Mouse (Mus musculus) retina, adult 2 months (tissue): ENCODE measurements at regions not wholly inside any gene's neighbourhood (a gene's known extent, or its start where the extent isn't known, plus 50 kb on each side); places are given as distances from the start of the nearest gene placed in this dataset.
"Not testable (repeated sequence)": the region's sequence is repeated elsewhere in the genome, so short reads cannot be mapped to it uniquely, and the experiment has no call there.

Experiments used
- DNase-seq: peaks from one replicate; pipeline ENCODE4 v3.0.0-alpha.2; 2012; ENCODE audit warnings: low read depth, low spot score

GRCm38 (mm10) chr16:51169294-51169693 lies 578.3 kb upstream of the Ccdc54 start:
- DNase-seq = no peak

- no peak for DNase-seq
Measured at GRCm38 (mm10) chr16:51160768-51161167, 569.8 kb upstream of the Ccdc54 start.

GRCm38 (mm10) chr16:51138575-51138974 lies 547.6 kb upstream of the Ccdc54 start:
- no peak for DNase-seq

DNA sequence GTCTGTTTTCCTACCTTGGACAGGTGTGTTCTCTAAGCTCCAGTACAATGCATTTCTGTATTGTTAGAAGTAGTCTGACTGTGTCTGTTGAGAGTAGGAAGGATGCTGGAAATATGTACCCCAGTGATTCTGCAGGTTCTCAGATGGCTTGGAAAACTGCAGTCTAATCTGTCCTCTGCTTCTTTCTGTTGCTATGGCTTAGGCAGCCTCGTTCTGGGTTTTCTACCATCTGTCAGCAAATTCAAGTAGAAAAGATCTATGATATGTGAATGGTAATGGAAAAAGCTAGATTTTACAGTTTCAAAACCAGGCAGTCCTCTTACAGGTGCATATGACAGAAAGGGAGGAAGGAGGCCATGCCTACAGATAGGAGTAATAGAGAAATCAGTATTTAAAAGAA lies 528.9 kb upstream of the Ccdc54 start:
- DNase-seq = no peak

- no peak for DNase-seq
Measured at GRCm38 (mm10) chr16:51118365-51118764, 527.4 kb upstream of the Ccdc54 start.

DNA sequence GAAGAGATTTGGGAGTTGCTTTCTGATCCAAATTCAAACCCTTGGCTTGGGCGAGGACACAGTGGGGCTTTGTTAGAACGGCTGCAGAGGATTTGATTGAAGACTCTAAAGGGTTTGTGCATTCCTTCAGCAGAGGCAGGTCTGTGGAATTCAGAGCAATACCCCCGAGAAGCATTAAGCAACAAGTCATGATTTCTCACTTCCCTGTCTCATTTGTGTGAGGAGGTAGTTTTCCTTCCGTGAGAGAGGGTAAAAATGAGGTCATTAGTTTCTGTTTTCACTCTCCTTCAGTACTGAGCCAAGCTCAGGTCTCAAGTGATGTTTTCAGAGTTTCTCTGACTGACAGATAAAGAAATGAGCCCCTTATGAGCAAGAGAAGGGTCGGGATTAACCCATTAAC lies 526.9 kb upstream of the Ccdc54 start:
- DNase-seq = no peak

GRCm38 (mm10) chr16:51109864-51110263 lies 518.9 kb upstream of the Ccdc54 start:
- no peak for DNase-seq

GRCm38 (mm10) chr16:51107421-51107820 lies 516.5 kb upstream of the Ccdc54 start:
- DNase-seq = no peak

- no peak for DNase-seq
Measured at GRCm38 (mm10) chr16:51086556-51086955, 495.6 kb upstream of the Ccdc54 start.

- no peak for DNase-seq
Measured at GRCm38 (mm10) chr16:51080146-51080545, 489.2 kb upstream of the Ccdc54 start.

GRCm38 (mm10) chr16:51048650-51049049 lies 457.7 kb upstream of the Ccdc54 start:
- DNase-seq = no peak

GRCm38 (mm10) chr16:51048169-51048568 lies 457.2 kb upstream of the Ccdc54 start:
- no peak for DNase-seq

DNA sequence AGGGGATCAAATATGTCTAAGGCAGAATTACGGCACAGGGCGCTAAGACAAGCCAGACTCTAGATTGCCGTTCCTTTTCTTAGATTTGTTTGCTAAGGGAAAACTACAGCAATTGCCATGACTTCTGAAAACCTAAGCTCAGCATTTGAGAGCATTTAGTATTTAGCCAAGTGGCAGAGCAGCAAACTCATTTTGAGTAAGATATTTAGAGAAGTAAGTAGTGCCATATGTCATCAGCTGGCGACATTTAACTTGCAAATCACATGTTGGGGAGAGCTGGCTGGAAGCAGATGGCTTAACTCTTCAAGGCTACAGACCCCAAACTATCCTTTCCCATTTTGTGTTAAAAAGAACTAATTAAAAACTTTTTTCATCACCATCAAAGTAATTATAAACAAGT lies 450.4 kb upstream of the Ccdc54 start:
- DNase-seq = no peak

GRCm38 (mm10) chr16:51002876-51003275 lies 411.9 kb upstream of the Ccdc54 start:
- DNase-seq = no peak

DNA sequence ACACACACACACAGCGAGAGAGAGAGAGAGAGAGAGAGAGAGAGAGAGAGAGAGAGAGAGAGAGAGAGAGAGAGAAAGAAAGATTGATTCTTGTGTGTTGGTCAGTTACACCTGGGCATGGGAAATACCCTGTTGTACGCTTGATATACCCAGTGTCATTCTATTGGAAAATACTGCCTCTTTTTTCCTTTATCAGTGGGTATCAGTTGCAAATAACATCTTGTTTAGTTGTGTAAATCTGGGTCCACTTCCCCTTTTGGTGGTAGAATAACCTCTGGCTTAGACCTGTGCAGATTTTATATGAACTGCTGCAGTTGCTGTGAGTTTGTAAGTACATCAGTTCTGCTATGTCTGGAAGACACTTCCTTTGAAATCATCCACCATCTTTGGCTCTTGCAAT lies 373.4 kb upstream of the Ccdc54 start:
- DNase-seq = no peak

GRCm38 (mm10) chr16:50944091-50944490 lies 353.1 kb upstream of the Ccdc54 start:
- DNase-seq = no peak

- DNase-seq = not testable (repeated sequence)
Measured at GRCm38 (mm10) chr16:50943581-50943980, 352.6 kb upstream of the Ccdc54 start.

GRCm38 (mm10) chr16:50942291-50942690 lies 351.3 kb upstream of the Ccdc54 start:
- DNase-seq = no peak

DNA sequence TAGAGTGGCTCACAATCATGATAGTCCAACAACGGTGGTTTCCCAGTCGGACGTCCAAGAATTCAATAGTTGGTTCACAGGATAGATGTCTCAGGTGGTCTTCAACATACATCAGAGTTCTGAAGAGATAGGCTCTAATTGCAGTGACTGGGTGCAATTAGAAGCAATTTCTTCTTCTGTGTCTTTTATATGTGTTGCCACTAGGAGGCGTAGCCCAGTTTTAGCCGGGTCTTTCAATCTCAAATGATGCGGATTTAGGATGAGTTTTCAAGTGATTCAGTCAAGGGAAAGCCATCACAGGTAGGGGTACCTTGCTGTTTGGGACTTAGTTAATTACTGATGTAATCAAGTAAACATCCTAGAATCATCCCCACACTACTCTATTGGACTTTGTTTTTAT lies 348.4 kb upstream of the Ccdc54 start:
- no peak for DNase-seq

DNA sequence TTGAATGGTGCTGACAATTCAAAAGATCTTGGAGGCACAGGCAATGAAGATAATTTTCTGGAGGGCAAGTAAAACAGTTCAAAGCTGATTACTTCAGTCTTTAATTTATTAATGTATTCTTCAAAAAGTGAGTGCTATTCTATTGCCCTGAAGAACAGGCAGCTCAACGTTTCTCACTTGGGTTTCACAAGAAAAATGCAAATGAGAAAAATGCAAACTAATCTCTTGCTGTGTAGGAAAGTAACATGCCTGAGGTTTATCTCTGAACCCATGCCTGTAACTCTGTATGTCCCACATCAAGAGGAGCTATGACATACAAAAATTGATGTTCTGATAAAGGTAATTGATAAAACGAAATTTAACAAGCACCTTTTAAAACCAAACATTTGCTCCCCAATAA lies 316.8 kb upstream of the Ccdc54 start:
- no peak for DNase-seq

- DNase-seq = no peak
Measured at GRCm38 (mm10) chr16:50899151-50899550, 308.2 kb upstream of the Ccdc54 start.

DNA sequence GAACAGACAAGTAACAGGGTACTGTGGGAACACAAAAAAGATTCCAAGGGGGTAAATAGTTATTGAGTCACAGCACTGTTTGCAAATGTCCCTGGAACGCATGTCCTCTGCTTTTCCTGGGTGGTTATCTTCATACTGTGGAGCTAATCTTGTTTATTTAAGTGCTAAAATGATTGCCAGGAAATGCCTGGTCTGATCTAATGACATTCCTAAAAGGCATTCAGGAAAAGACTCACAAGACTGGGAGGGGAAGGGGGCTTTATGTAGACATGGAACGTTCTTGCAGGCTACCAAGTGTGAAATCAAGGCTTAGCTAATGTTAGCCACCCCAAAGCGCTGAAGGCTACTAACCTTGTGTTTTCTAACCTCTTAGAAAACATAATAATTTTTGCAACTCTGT lies 287.0 kb upstream of the Ccdc54 start:
- DNase-seq = no peak

GRCm38 (mm10) chr16:50871318-50871717 lies 280.4 kb upstream of the Ccdc54 start:
- no peak for DNase-seq

DNA sequence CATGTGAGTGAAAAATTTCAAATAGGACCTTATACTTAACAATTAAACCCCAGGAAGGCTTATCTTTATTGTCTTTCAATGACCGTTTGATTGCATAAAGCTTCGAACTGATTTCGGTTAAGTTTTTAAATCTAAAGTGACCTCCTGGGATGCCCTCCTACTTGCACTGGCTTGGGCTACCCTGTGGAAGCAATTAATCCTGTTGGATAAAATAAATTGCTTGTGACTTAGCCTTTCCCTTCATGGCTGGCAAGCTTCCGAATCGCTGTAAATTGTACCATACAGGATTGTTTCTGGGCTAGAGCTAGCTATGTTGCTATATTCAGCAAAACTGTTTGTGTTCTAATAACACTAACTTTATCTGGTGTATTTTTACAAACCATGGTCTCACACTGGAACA lies 272.6 kb upstream of the Ccdc54 start:
- no peak for DNase-seq

DNA sequence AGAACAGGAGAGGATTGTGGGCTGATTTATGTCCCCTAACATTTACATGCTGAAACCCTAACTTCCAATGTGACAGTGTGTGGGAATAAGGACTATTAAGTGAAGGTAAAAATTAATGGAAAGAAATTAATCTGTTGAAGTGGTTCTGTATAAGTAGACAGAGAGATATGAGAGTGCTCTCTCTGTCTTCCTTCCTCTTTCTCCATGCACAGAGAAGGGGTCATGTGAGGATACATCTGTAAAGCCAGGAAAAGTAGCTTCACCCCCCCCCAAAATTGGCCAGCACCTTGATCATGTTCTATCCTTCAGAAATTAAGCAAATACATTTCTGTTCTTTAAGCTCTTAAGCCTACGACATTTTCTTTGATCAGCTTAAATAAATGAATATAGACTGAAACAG lies 268.6 kb upstream of the Ccdc54 start:
- no peak for DNase-seq
